11 mouse cellular contexts compared by ENCODE assay signal in genomic region chr16:15055697-15056096, GRCm38 (mm10).
DNase-seq lines count a peak whose midpoint lies in the region; ATAC-seq and TF ChIP-seq lines count a peak whose summit lies in the region.
"Had no signal": no experiment of that assay in that cellular context is flagged by ENCODE, and none has a peak within 500 bp of the region (broad histone marks: within the 10 kb centered on the region; RNA-seq: fewer than 3 reads in every experiment).

No protein-coding gene starts in this region.

- no peak for TF ChIP-seq CTCF in gastrocnemius, adult 2 months (IDR thresholded peaks at IDR 0.05)

- peak overlapping the region; percentile 36; the same call in 1 of the 2 replicates for H3K27ac ChIP-seq in gastrocnemius, adult 2 months
- H3K27ac ChIP-seq: liver, embryonic 14.5 days; midbrain, embryonic 12.5 days had no signal

- H3K4me3 ChIP-seq in gastrocnemius, adult 2 months, result no peak overlapping the region
- H3K4me3 ChIP-seq: midbrain, embryonic 12.5 days had no signal

- intact Hi-C loops in gastrocnemius, adult 2 months (cut with DNase I), result no loop called here
- intact Hi-C loops in gastrocnemius, postnatal 36 days (cut with DNase I), result no loop called here
- intact Hi-C loops in gastrocnemius, postnatal 14 days (cut with DNase I; ENCODE audit: low total_unique reads), result no loop called here

- peak; percentile 17 for DNase-seq in gastrocnemius, adult 2 months
- no peak for DNase-seq in gastrocnemius, postnatal 36 days
- DNase-seq in lung, postnatal 36 days, result peak; percentile 4
- DNase-seq in lung, adult 18-20 months, result no peak
- DNase-seq in gastrocnemius, postnatal 14 days, result peak; percentile 9
- DNase-seq in retina, embryonic 14.5 days (ENCODE audit: low spot score), result peak; percentile 36
- no peak for DNase-seq in kidney, adult 18-20 months

- no peak for ATAC-seq in granulocyte monocyte progenitor cell, adult 5-6 weeks (replicated peaks; ENCODE audit: poor library complexity, severe bottlenecking)
- ATAC-seq: CD4-positive, CD25-positive, alpha-beta regulatory T cell, adult 4 months had no signal

Comparison
In these comparisons a context has a peak if more than half of its experiments do, and no peak if none do; other contexts are left out.
1. DNase-seq: peak in gastrocnemius, adult 2 months (single experiment), lung, postnatal 36 days (single experiment), gastrocnemius, postnatal 14 days (single experiment) and retina, embryonic 14.5 days (single experiment); none in gastrocnemius, postnatal 36 days (0 of 2), lung, adult 18-20 months (0 of 2) and kidney, adult 18-20 months (single experiment).